Mouse (Mus musculus): Measurements from ENCODE around the gene Cep57. TPM values are rescaled to one million over a fixed set of nuclear protein-coding genes. Genes with fewer than 3 reads are reported as not detected.

Cep57 gene
- polyA plus RNA-seq, 1 experiment from 2014 or later, result 45.2 TPM

- ATAC-seq (replicated peaks; ENCODE audit: insufficient number of reproducible peaks, low FRiP score, low TSS enrichment), result no peak
- no peaks in the 10 kb centered on the region for H3K27me3 ChIP-seq (ENCODE audit: control insufficient read depth, insufficient read depth, low read length)
- 70% methylated on average over 10 of the region's 10 CpGs for WGBS (ENCODE audit: insufficient replicate concordance)
These were observed 21.9 kb upstream of the Cep57 start for GRCm38 (mm10) chr9:13848481-13849480.

GRCm38 (mm10) chr9:13847591-13847990, 20.7 kb upstream of the Cep57 start:
- H3K4me2 ChIP-seq, result no peak overlapping the region
- no peak overlapping the region for H3K4me3 ChIP-seq (ENCODE audit: low read depth, low read length)
- no peak overlapping the region for H3K9ac ChIP-seq (ENCODE audit: low read depth, low read length)
- no peaks in the 10 kb centered on the region for H3K9me3 ChIP-seq (replicated peaks; ENCODE audit: control insufficient read depth, low read length)
- no peak for ATAC-seq (replicated peaks; ENCODE audit: insufficient number of reproducible peaks, low FRiP score, low TSS enrichment)
- 89% methylated on average over 3 of the region's 3 CpGs for WGBS (ENCODE audit: insufficient replicate concordance)
- peaks cover 11% of the 10 kb centered on the region for H3K36me3 ChIP-seq (ENCODE audit: control insufficient read depth, insufficient read depth, low read length)
- no peaks in the 10 kb centered on the region for H3K27me3 ChIP-seq (ENCODE audit: control insufficient read depth, insufficient read depth, low read length)
- H3K4me1 ChIP-seq (ENCODE audit: control insufficient read depth, insufficient read depth, low read length), result no peaks in the 10 kb centered on the region
- H3K27ac ChIP-seq (ENCODE audit: low read depth, low read length), result no peak overlapping the region

More at GRCm38 (mm10) chr9:13848481-13849480, 21.9 kb upstream of the Cep57 start:
- Histone ChIP-seq H3K4me1 (ENCODE audit: control insufficient read depth, insufficient read depth, low read length) (no peaks in the 10 kb centered on the region), H3K27ac (ENCODE audit: low read depth, low read length) (no peak overlapping the region), H3K9ac (ENCODE audit: low read depth, low read length) (no peak overlapping the region), H3K4me2 (no peak overlapping the region), H3K36me3 (ENCODE audit: control insufficient read depth, insufficient read depth, low read length) (peaks cover 4% of the 10 kb centered on the region; the same call in 1 of the 2 replicates), H3K9me3 (replicated peaks; ENCODE audit: control insufficient read depth, low read length) (no peaks in the 10 kb centered on the region), H3K4me3 (ENCODE audit: low read depth, low read length) (no peak overlapping the region)

DNA sequence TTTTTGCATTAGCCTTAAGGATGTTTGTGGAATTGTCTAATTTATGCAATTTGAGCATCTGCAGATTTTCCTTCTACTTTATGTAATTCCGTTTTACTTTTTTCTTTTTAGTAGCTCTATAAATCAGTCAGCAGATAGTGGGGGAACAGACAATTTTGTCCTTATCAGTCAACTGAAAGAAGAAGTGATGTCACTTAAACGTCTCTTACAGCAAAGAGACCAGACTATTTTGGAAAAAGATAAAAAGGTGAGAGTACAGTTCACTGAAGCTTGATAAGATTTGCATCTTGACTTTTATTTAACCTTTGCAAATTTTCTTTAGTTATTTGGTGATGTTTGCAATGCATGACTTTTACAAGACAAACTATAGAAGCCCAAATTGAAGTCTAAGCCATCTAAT, 9.8 kb upstream of the Cep57 start:
- no peak overlapping the region for H3K4me3 ChIP-seq (ENCODE audit: low read depth, low read length)
- H3K9ac ChIP-seq (ENCODE audit: low read depth, low read length), result no peak overlapping the region
- ATAC-seq (replicated peaks; ENCODE audit: insufficient number of reproducible peaks, low FRiP score, low TSS enrichment), result no peak
- H3K27ac ChIP-seq (ENCODE audit: low read depth, low read length), result no peak overlapping the region
- H3K9me3 ChIP-seq (replicated peaks; ENCODE audit: control insufficient read depth, low read length), result no peaks in the 10 kb centered on the region
- H3K4me1 ChIP-seq (ENCODE audit: control insufficient read depth, insufficient read depth, low read length), result no peaks in the 10 kb centered on the region
- no peak overlapping the region for H3K4me2 ChIP-seq
- H3K36me3 ChIP-seq (ENCODE audit: control insufficient read depth, insufficient read depth, low read length), result peaks cover 37% of the 10 kb centered on the region
- 54% methylated on average over 2 of the region's 2 CpGs for WGBS (ENCODE audit: insufficient replicate concordance)
- no peaks in the 10 kb centered on the region for H3K27me3 ChIP-seq (ENCODE audit: control insufficient read depth, insufficient read depth, low read length)

DNA sequence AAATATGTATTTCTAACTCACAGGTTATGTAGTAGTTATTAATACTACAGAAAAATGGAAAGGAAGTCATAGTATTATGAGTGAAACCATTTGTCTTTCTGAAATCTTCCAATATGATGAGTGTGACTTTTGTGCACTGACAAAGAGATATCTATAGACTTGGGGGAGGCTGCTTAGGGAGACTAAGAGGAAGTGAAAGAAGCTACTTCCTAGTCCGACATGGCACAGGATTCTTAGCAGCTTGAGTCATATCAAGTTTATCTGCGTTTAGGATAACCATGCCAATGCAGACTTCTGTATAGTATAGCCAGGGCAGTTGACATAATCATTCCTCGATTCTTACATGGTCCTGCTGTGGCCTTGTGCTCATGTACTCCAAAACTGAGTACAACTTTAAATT, 8.3 kb upstream of the Cep57 start:
- Histone ChIP-seq H3K4me1 (ENCODE audit: control insufficient read depth, insufficient read depth, low read length) (no peaks in the 10 kb centered on the region), H3K4me2 (no peak overlapping the region), H3K27me3 (ENCODE audit: control insufficient read depth, insufficient read depth, low read length) (no peaks in the 10 kb centered on the region), H3K4me3 (ENCODE audit: low read depth, low read length) (no peak overlapping the region), H3K9ac (ENCODE audit: low read depth, low read length) (no peak overlapping the region), H3K36me3 (ENCODE audit: control insufficient read depth, insufficient read depth, low read length) (peaks cover 30% of the 10 kb centered on the region), H3K27ac (ENCODE audit: low read depth, low read length) (no peak overlapping the region), H3K9me3 (replicated peaks; ENCODE audit: control insufficient read depth, low read length) (no peaks in the 10 kb centered on the region)
- ATAC-seq (replicated peaks; ENCODE audit: insufficient number of reproducible peaks, low FRiP score, low TSS enrichment), result no peak
- 71% methylated on average over 3 of the region's 3 CpGs for WGBS (ENCODE audit: insufficient replicate concordance)

DNA sequence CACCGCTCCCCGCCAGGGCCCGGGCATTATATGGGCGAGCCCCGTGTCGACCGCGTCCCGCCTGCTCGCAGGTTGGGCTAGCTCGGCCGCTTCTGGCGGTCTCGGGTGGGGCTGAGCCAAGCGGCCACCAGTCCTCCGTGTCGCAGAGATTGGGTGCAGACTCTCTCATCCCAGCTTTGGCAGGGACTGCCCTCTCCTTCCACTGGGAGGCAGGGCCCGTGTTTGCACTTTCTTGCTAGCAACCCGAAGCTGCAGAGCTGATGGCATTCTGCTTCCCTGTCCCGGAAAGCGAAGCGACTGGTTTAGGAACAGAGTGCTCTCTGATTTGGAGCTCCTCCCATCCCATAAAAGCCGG, 1.2 kb upstream of the Cep57 start:
- Histone ChIP-seq H3K4me2 (peak overlapping the region; percentile 82), H3K36me3 (ENCODE audit: control insufficient read depth, insufficient read depth, low read length) (peaks cover 8% of the 10 kb centered on the region; the same call in 1 of the 2 replicates), H3K27ac (ENCODE audit: low read depth, low read length) (peak overlapping the region; percentile 93), H3K27me3 (ENCODE audit: control insufficient read depth, insufficient read depth, low read length) (no peaks in the 10 kb centered on the region), H3K4me3 (ENCODE audit: low read depth, low read length) (peak overlapping the region; percentile 90), H3K9me3 (replicated peaks; ENCODE audit: control insufficient read depth, low read length) (no peaks in the 10 kb centered on the region), H3K9ac (ENCODE audit: low read depth, low read length) (peak overlapping the region; percentile 93), H3K4me1 (ENCODE audit: control insufficient read depth, insufficient read depth, low read length) (peaks cover 11% of the 10 kb centered on the region)
- peak; percentile 36 for ATAC-seq (replicated peaks; ENCODE audit: insufficient number of reproducible peaks, low FRiP score, low TSS enrichment)
- WGBS (ENCODE audit: insufficient replicate concordance), result 0% methylated on average over 23 of the region's 23 CpGs

DNA sequence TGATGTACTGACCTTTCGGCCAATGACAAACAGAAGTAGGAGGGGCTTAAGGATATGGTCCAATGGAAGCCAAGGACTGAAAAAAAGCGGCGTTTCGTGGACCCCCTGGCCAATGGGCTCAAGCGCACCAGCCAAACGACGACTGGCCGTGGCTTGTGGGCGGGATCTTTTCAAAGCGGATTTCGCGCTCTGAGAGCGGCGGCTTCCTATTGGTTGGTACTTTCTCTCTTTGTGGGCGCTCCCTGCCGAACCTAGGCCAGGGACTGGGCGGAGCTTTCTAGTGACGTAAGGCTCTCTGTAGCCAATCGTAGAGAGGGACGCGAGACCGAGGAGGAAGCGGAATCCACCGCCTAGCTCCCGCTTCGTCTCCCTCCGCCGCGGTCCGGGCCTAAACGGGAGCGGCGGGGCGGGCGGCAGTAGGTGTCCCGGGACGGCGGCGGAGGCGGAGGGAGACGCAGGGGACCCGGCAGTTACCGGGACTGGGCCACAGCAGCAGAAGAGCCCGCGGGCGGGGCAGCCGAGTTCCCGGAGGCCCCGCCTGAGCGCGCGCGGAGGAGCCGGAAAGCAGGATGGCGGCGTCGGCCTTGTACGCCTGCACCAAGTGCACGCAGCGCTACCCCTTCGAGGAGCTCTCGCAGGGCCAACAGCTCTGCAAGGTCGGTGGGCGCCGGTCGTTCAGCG, 639 bp upstream of the Cep57 start, which contains the start of gene Fam76b:
Gene Fam76b (plus strand): TSS at position 311 of the 681 bp plus-strand sequence.
- peak within 1 kb of the TSS; percentile 98 for H3K9ac ChIP-seq (ENCODE audit: low read depth, low read length)
- ATAC-seq (replicated peaks; ENCODE audit: insufficient number of reproducible peaks, low FRiP score, low TSS enrichment), result peak; percentile 94
- WGBS (ENCODE audit: insufficient replicate concordance), result under 1% methylated on average over 67 of the region's 67 CpGs

DNA sequence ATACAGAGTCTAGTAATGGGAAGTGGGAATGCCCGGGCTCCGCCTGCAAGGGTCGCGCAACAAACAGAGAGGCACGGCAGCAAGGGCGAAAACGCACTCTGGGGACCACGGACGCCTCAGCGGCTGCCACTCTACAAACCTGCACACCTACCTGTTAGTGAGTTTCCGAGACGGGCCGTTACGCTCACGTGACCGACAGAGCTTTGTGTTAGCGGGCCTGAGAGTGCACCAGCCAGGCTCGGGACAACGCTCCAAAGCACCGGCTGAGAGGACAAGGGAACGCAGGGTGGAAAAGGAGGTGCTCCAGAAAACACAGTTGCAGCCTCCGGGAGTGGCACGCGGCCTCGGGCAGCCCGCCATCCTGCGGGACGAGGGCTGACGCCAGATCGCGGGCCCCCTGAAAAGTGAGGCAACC, 509 bp downstream of the Cep57 start:
- H3K9ac ChIP-seq (ENCODE audit: low read depth, low read length), result peak overlapping the region; percentile 98
- H3K4me1 ChIP-seq (ENCODE audit: control insufficient read depth, insufficient read depth, low read length), result peaks cover 11% of the 10 kb centered on the region
- no peaks in the 10 kb centered on the region for H3K27me3 ChIP-seq (ENCODE audit: control insufficient read depth, insufficient read depth, low read length)
- H3K9me3 ChIP-seq (replicated peaks; ENCODE audit: control insufficient read depth, low read length), result no peaks in the 10 kb centered on the region
- H3K4me2 ChIP-seq, result peak overlapping the region; percentile 67
- H3K27ac ChIP-seq (ENCODE audit: low read depth, low read length), result peak overlapping the region; percentile 99
- H3K36me3 ChIP-seq (ENCODE audit: control insufficient read depth, insufficient read depth, low read length), result peaks cover 6% of the 10 kb centered on the region; the same call in 1 of the 2 replicates
- under 1% methylated on average over 31 of the region's 31 CpGs for WGBS (ENCODE audit: insufficient replicate concordance)
- ATAC-seq (replicated peaks; ENCODE audit: insufficient number of reproducible peaks, low FRiP score, low TSS enrichment), result peak; percentile 3; the same call in 1 of the 2 replicates
- peak overlapping the region; percentile 90 for H3K4me3 ChIP-seq (ENCODE audit: low read depth, low read length)

More for the DNA sequence above, 639 bp upstream of the Cep57 start, which contains the start of gene Fam76b:
- H3K4me2 ChIP-seq, result peak within 1 kb of the TSS; percentile 82
- H3K4me1 ChIP-seq (ENCODE audit: control insufficient read depth, insufficient read depth, low read length), result peaks cover 11% of the 10 kb centered on the region
- no peaks in the 10 kb centered on the region for H3K27me3 ChIP-seq (ENCODE audit: control insufficient read depth, insufficient read depth, low read length)
- peak within 1 kb of the TSS; percentile 99 for H3K27ac ChIP-seq (ENCODE audit: low read depth, low read length)
- H3K36me3 ChIP-seq (ENCODE audit: control insufficient read depth, insufficient read depth, low read length), result peaks cover 9% of the 10 kb centered on the region
- no peaks in the 10 kb centered on the region for H3K9me3 ChIP-seq (replicated peaks; ENCODE audit: control insufficient read depth, low read length)
- peak within 1 kb of the TSS; percentile 90 for H3K4me3 ChIP-seq (ENCODE audit: low read depth, low read length)

DNA sequence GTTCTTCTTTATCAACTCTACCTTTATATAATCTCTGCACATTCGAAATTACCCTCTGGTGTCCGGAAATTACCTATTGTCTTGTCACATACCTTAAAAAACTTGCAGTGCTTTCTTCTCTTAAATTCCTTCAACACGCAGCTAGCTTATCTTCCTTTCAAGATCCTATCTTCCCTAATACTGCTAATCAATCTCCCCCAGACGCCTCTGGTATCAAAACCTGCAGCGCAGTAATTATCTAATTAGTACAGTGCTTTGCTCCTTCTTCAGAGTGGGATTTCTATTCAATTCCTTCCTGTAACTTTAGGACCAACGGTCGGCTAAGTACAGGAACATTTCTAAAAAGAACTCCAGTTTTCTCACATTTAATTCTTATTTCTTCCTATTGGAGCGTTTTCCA, 1.0 kb downstream of the Cep57 start:
- H3K4me3 ChIP-seq (ENCODE audit: low read depth, low read length), result peak overlapping the region; percentile 90
- 5% methylated on average over 8 of the region's 8 CpGs for WGBS (ENCODE audit: insufficient replicate concordance)
- ATAC-seq (replicated peaks; ENCODE audit: insufficient number of reproducible peaks, low FRiP score, low TSS enrichment), result no peak

More for the DNA sequence above, 1.0 kb downstream of the Cep57 start:
- Histone ChIP-seq H3K27ac (ENCODE audit: low read depth, low read length) (peak overlapping the region; percentile 99), H3K9ac (ENCODE audit: low read depth, low read length) (peak overlapping the region; percentile 98), H3K27me3 (ENCODE audit: control insufficient read depth, insufficient read depth, low read length) (no peaks in the 10 kb centered on the region), H3K36me3 (ENCODE audit: control insufficient read depth, insufficient read depth, low read length) (peaks cover 8% of the 10 kb centered on the region), H3K4me2 (peak overlapping the region; percentile 67), H3K4me1 (ENCODE audit: control insufficient read depth, insufficient read depth, low read length) (peaks cover 11% of the 10 kb centered on the region), H3K9me3 (replicated peaks; ENCODE audit: control insufficient read depth, low read length) (no peaks in the 10 kb centered on the region)

Measured in heart, embryonic 11.5 days (tissue).